Mouse (Mus musculus) lung, postnatal 0 days (tissue): ENCODE measurements at regions not wholly inside any gene's neighbourhood (a gene's known extent, or its start where the extent isn't known, plus 50 kb on each side); places are given as distances from the start of the nearest gene placed in this dataset.

ENCODE experiments used
- CTCF ChIP-seq: IDR thresholded peaks from 2 replicates; pipeline ENCODE4 v1.5.1; 2016; ENCODE audit warnings: antibody characterized with exemption, mild to moderate bottlenecking
- EP300 ChIP-seq: IDR thresholded peaks from 2 replicates; pipeline ENCODE4 v1.6.1; 2016; ENCODE audit warnings: antibody characterized with exemption, mild to moderate bottlenecking, control low read depth

DNA sequence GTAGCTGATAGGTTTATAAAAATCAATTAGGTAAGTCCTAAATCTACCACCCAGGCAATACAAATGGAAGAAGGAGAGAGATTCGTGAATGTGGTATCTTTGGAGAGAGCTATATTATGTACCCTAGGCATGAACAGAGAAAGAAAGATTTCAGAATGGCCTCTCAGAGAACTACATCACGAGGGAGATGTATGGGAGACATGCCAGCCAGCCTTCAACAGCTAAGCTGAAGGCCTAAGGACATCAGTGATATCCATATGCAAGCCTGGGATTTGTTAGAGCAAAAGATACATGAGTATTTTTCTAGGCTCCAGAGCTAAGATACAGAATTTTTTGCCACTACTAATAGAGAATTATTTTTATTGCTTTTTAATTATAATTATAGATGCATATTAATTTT is 2445.7 kb upstream of the 5930422O12Rik start:
- TF ChIP-seq CTCF (no peak), EP300 (no peak)
